Mouse (Mus musculus): Measurements from ENCODE around the gene Gemin7.

Gene Gemin7

DNA sequence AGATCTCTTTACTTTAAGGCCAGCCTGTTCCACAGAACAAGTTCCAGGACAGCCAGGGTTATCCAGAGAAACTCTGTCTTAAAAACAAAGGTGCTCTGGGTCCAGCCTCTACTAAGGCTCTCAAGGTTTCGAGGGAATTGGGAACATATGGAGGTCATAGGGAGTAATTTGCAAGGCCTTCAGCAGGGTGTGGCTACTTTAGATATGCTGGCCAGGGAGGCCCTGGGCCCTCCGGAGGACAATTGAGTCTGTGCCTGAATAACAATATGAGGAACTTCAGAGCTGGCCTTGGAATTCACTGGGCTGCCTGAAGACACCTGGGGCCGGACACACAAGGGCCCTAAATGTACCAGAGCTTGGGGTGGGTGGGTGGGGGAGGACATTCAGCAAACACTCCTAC is 1.8 kb downstream of the Gemin7 start:
- DNase-seq = no peak

DNA sequence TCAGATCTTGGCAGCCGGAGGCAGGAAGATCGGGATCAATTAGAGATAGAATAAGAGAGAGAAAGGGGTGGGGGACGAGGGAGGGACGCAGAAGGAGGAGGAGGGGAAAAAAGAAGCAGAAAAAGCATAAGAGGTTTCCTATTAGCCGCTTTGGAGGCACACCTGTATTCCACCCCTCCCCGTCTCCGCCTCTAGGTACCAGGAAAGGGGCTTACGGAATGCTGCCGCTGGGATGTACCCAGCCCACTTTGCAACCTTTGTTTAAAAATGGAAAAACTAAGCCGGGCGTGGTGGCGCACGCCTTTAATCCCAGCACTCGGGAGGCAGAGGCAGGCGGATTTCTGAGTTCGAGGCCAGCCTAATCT is 3.6 kb downstream of the Gemin7 start:
- DNase-seq = no peak

DNA sequence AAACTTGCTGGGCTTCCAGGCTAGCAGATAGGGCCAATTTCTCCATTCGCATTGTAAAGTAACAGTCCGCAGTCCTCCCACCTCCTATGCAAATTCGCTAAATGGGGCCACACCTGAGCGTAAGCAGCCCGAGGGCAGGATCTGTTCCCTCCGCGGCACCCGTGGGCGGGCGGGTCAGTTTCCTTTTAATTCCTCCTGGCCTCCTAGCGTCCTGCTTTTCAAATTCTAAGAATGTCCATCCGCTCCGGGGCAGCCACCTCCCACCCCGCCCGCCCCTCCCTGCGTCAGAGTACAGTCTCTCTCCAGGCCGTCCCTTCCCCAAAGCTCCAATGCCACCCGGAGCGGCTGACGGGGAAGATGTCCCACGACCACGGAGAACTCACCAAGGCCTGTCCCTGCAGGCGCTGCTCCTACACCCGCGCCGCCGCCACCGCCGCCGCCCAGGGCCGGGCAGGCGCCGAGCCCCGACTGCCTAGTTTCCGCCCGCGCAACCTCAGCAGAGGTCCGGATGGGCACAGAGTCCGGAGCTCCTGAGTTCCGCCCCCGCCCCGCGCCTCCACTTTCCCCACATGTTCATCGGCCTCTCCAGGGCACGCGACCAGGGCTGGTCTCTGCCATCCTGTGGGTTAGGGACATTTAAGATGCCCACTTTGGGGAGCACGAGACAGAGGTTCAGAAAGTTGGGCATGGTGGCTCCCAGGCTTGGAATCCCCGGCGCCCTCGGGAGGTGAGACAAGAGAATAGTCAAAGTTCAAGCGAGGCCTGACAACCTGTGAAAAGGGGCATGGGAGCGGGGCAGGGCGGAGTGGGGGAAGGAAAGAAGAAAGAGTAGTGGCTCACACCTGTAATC is 4.2 kb downstream of the Gemin7 start:
- DNase-seq = peak; percentile 79

DNA sequence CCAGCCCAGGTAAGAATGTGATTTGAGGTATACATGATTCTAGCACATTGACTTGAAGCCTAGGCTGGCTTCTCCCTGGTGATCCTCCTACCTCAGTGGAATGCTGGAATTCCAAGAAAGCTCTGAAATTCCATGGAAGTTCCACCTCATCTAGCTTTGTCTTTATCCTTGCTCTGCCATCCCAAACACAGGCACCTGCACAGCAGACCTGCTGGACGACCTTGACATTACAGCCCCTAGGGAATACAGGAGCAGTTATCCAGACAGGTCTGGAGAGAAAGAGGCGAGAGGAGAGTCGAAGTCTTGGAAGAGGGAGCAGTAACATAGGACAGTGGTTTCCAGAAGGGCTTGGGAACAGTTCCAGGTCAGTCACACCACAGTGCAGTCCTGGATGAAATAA is 7.7 kb downstream of the Gemin7 start:
- DNase-seq = no peak

DNA sequence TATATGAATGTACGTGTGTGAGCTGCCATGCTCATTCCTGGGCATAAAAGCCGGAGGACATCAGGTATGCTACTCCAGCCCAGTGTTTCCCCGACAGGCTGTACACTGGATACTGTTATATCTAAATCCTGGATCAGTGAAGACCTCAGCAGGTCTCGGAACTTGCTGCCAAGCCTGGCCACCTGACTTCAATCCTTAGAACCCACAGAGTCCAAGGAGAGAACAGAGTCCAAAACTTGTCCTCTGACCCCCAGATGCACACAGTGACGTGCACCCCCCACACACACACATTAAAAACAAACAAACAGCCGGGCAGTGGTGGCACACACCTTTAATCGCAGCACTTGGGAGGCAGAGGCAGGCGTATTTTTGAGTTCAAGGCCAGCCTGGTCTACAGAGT is 10.0 kb downstream of the Gemin7 start:
- no peak for DNase-seq

DNA sequence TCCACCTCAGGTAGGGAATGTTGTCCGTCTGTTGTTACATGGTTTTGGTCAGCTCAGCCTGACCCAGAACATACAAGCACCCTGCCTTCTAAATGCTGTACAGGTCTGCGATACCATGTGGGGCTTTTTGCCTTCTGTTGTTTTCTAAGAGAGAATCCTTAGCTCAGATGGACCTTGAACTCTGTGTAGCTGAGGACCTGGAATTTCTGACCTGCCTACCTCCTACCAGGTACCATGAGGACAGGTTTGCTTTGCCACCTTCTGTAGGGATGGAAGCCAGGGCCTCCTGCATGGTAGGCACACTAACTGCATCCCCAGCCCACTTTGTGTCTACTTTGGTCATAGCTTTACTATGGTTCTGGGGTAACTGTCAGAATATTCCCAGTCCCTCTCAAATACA is 11.6 kb downstream of the Gemin7 start:
- DNase-seq = no peak

DNA sequence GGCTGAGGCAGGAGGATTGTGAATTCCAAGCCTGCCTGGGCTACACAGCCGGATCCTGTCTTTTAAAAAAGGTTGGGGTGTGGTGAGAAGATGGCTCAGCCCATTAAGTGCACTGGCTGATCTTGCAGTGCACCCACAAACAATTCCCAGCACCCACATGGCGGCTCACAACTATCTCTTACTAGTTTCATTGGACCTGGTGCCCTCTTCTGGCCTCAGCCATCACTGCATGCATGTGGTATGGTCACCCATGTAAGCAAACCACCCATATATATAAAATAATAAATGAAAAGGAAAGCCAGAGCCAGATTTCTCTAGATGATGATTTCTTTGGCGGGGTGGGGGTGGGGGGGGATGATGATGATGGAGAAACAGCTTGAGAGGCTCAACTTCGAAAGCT is 12.9 kb downstream of the Gemin7 start:
- DNase-seq = no peak

DNA sequence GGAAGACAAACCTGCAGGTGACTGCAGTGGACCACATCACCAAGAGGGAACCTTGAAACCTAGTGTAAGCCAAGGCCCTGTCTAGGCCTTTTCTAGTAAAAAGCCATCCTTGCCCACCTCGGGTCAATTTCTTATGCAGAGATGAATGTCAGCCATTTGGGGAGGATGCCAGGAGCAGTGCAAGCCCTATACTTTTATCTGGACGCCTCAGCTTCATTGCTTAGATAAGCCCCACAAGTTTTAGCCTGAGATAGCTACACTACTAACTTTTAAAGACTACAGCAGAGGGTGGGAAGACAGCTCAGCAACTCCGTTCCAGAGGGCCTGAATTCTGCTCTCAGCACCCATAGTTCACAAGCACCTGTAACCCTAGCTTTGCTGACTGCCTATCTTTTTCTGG is 13.5 kb downstream of the Gemin7 start:
- DNase-seq = no peak

DNA sequence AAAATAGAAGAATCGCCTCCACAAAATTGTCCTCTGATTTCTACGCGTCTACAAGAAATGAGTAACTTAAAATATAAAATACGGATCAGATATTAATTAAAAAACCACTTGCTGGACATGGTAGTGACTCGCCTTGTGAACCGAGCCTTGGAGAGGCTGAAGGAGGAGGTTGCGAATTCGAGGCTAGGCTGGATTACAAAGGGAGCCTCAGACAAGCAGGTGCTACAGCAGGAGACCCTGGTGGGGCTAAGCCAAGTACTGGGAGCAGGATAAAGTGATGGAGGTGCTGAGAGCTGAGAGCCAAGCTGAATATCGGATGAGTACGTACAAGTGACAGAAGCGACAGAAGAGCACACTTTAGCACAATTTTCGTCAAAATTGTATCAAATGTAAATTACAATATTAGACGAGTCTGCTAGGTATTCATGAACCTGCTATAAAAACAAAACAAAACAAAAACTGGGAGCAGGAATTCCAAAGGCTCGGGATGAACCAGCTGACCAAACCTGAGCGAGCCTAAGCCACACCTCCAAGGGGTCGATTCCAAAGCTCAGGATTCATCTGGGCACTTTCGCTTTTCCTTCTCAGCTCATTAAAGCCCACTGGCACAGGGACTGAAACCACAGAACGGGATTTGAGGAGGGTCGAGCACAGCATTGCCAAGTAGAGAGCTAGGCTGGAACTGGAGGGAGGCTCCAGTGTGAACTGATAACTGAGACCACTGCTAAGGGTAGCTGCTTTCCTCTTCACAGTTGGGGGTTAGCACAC is 14.6 kb downstream of the Gemin7 start, which contains the start of gene Ppp1r37:
TSS of gene Ppp1r37 (minus strand) at position 434 of the 768 bp plus-strand sequence.
- no peak for DNase-seq

DNA sequence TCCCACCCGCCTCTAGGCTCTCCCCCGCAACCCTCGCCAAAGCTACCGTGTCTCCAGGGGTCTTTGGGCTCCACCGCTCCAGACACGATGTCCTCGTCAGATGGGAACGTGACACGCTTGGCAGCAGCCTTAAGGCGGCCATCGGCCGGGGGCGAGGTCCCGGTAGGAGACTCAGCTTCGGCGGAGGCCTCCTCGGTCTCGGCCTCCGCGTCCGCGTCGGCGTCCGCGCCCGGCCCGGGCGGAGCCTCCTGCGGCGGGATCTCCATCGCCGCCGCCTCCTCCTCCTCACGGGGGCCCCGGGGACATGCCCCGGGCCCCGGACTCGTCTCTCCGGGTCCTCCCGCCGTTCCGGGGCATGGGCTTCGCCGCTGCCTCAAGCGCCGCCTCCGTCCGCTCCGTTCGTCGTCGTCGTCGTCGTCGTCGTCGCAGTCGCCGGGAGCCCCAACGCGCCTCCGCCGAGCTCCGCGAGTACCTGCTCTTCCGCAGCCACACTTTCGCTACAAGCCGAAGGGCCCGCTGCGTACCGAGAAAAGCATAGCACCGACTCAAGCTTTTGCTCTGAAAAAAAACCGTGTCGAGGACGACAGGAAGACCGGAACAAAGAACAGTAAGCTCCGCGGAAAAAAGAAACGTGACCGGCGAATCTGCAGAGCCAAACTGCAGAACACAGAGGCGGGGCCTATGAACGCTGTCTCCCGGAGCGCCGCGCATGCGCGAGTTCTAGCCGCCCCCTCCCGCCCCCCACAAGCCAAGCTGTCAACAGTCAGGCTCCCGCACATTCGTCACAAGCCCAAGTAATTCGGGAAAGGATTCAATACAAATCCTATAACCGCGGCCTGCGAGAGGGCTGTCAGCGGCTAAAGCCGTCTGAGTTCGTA is 15.4 kb downstream of the Gemin7 start:
- peak; percentile 98 for DNase-seq

DNA sequence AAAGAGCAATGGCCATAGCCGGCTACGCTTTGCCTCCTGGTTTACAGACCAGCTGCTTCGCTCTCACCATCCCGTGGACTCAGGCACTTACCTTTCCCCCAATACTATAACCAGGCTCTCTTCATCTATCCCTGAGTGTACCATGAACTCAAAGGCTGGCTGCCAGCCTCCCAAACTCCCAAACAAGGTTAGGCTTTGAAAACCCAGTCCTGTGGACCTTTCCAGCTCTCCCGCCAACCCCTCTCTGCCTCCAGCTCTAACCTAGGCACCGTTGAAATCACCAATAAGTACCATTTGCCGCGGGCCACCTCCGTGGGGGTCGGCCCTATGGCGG is 16.0 kb downstream of the Gemin7 start:
- DNase-seq = no peak

DNA sequence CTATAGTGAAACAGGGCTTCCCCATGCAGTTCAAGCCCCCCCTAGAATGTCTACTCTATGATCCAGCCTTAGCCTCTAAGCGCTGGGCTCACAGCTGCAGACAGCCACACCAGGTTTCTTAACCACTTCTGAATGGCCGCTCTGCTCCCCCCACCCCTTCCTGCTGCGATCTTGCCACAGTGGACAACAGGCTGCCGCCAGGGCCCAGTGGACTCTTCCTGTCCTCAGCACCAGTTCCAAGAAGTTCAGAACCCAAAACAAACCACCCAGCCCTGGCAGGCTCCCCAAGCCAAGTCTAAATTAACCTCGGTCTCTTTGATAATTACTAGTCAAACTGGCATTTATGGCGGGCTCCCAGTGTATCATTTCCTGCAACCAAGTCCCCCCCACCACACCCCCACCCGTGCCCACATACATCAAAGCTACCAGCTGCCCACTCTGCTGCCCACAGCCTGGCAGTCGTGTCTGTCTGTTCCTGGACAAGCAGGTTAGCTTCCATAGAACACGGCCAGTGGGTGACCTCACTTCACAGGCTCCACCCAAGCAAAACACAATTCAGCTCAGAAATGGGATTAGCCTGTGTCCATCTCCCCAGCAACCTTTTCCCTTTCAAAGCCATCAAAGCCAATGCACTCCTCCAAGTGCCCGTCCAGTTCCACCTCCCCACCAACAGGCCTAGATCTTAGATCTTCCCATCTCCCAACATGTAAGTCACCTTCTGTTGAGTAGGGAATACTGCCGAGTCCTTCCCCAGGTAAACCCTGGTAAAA is 16.7 kb downstream of the Gemin7 start:
- no peak for DNase-seq

DNA sequence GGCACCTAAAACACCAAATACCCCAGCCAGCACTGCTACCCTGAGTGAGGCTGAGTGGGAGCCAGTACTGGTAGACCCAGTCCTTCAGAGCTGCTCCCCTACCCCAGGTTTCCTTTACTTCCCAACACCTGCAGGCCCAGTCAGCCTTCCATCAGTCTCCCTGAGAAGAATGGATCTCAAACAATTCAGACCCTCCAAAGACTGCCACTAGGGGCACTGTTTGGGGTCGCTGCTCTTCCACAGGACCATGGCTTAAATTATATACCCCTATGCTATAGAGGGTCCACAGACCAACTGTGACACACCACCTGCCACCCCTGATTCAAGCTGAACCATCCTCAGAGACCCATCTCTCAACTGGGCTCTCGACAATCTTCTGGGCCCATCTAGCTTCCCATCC is 18.4 kb downstream of the Gemin7 start:
- DNase-seq = no peak

DNA sequence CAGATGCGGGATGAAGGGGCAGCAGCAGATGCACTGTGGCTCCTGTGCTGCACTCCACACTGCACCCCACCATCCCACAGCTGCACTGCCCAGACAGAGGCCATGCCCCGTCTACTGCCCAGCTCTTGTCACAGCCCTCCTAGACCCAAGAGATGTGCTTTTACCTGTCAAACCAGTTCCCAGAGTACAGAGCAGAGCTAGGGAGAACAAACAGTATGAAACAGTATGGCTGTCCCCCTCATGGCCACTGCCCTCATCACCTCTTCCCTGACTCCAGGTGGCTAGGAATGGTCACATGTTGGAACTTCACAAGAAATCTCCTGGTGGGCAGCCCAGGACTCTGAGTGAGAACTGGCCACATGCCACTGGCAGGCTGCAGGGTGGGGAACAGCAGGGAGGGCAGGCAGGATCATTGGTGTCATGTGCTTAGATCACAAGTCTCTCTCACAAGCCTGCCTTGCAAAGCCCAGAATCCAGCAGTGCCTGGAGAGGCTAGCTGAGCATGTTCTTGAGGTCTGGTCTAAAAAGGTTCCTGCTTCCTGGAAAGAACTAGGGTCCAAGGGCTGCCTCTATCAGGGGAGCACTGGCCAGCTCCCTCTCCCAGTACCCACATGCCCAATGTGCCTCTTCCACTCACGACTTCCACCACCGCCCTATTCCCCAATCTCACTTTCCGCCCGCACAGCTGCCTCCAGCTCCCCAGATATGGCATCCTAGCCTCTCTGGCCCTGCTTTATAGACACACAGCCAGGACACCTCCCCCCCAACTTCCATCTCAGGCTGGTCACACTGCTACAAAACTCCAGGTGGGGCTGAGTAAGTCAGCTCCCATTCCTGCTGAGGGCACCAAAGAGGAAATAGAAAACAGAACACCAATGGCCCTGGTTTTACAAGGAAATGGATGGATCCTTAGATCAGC is 19.2 kb downstream of the Gemin7 start:
- DNase-seq = no peak

DNA sequence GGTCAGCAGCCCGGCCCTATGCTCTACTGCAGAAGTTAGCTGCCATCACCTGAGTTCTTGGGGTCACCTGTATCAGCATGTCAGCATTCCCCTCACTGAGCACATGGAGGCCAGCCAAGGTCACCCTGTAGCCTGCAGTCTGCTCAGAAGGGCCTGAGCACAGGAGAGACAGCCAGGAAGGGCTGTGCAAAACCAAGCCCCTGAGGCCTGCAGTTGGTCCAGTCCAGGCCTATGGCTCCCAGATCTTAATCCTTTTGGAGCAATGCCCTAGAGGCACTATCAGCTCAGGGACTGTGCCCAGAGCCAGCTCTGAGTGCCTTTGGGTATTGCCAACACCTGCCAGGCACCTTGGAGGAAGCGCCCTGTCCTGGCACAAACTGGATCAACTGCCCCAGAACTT is 20.3 kb downstream of the Gemin7 start:
- no peak for DNase-seq

DNA sequence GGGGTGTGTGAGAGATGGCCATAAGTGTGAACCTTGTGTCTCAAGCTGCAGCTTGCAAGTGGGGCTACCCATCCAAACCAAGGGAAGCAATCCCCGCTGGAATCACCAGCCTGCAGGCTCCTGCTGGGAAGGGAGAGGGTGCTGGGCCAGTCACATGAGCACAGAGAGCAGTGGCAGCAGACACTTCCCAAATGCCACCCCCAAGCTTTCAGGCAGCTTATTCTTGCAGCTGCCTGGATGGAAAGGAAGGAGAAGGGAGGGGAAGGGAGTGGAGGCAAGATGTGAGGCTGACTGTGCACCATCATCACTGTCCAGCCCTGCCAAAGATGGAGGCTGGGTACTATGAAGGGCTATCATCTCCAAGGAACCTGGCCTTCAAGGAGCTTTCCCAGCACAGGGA is 23.2 kb downstream of the Gemin7 start:
- DNase-seq = no peak

DNA sequence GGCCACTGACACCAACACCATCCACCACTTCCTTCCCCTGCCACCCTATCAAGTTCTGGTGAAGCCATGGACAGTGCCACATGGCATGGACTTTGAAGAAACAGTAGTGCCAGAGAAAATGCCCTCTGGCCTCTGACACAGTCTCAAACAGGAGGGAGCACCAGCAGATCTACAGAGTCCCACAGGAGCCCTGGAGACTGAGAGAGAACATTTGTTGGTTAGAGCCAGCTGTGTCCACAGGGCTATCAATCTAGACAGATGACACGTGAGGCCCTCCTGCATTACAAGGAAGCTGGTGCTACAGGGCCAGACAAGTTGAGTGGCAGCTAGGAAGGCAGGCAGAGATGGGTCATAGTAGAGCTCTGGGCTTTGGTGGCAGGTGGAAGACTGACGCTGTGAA is 25.0 kb downstream of the Gemin7 start:
- DNase-seq = no peak

DNA sequence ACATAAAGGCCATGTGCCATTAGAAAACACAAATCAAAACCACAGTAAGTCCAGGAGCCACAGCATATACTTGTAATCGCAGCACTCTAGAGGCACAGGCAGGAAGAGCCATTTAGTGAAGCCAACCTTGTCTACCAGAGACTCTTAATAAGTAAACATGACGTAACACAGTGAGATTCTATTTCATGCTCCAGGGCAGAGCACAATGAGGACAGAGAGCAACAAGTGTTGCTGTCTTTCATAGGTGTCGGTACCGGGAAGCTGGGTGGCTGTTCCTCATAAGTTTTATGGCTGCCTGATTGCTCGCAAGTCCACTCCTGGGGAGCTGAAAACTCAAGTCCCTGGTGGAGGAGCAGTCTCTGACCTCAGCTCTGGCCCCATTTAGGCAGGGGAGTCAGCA is 25.8 kb downstream of the Gemin7 start:
- DNase-seq = no peak

DNA sequence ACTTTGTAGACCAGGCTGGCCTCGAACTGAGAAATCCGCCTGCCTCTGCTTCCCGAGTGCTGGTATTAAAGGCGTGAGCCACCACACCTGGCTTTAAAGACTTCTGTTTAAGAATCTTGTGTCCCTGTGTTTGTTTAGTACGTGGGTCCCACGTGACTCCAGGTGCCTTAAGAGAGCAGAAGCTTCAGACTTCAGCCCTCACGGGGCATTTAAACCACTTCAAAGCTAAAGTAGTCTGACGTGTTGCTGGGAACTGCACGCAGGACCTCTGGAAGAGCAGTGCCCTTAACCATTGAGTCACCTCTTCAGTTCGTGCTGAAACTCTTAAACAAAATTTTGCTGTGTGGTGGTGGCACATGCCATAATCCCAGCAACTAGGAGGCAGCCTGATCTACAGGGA is 28.0 kb downstream of the Gemin7 start:
- no peak for DNase-seq

DNA sequence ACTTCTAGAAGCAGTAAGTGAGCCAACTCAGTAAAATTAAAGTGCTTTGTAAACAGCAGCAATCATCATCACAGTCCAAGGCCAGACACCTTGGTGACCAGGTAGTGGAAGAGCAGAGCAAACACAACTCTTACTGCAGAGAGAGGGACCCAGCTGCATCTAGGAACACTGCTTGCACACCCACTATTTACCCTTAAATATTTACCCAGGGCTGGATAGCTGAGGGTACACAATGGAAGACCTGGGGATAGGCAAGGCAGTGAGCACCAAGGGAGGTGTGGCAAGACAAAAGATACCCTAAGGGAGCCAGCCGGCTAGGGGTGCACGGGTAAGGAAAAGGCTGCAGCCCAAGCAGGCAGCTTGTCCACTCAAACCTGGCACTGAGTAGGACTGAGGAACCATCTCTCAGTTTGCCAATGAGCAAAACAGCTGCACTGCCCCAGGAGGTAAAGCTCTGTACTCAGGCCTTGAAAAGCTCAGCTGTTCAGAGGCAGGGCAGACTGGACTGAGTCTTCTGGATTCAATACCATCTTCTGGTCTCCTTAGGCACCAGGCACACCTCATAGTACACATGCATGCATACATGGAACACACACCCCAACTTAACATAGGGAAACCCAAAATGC is 29.9 kb downstream of the Gemin7 start:
- no peak for DNase-seq

DNA sequence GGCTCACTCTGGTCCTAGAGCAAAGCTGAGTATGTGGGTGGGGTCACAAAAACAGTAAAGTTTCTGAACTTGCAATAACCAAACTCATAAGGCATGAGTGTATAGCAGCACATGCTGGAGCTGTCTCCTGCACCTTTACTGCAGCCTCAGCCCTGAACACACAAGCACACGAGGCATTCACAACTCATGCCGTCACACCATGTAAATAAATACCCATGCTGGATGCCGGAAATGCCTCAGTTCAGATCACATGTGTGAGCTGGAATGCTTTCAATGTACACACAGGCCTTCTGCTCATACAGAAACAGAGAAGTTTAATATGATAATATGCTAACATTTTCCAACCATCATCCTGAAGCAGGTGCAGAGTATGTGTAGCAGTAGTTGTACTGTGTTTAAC is 31.4 kb downstream of the Gemin7 start:
- DNase-seq = no peak

Data from right cerebral cortex, postnatal 4 days (tissue).